Mouse (Mus musculus) ES-Bruce4 (cell line): Measurements from ENCODE around the gene Kcnj9. TPM values are rescaled to one million over a fixed set of nuclear protein-coding genes. Genes with fewer than 3 reads are reported as not detected.

Source experiments
- H3K27ac ChIP-seq: 2 replicates; pipeline ENCODE4 v1.5.1; 2012; ENCODE audit warnings: low read length, inconsistent platforms; ENCODE audit not compliant: insufficient read depth
- H3K27me3 ChIP-seq: 2 replicates; pipeline ENCODE4 v1.6.1; 2012; ENCODE audit warnings: mild to moderate bottlenecking, low read length, inconsistent platforms; ENCODE audit not compliant: control insufficient read depth, poor library complexity, insufficient read depth, severe bottlenecking
- H3K36me3 ChIP-seq: 2 replicates; pipeline ENCODE4 v1.6.1; 2012; ENCODE audit warnings: inconsistent platforms, mild to moderate bottlenecking, low read length, moderate library complexity; ENCODE audit not compliant: control insufficient read depth, poor library complexity, insufficient read depth, severe bottlenecking
- H3K4me1 ChIP-seq: one replicate; pipeline ENCODE4 v1.8.1; 2011; ENCODE audit warnings: low read length; ENCODE audit not compliant: control insufficient read depth, insufficient read depth
- H3K4me3 ChIP-seq: 2 replicates; pipeline ENCODE4 v1.5.1; 2011; ENCODE audit warnings: low read depth, mild to moderate bottlenecking, low read length
- H3K9ac ChIP-seq: 2 replicates; pipeline ENCODE4 v1.6.1; 2012; ENCODE audit warnings: low read depth, mild to moderate bottlenecking, inconsistent platforms; ENCODE audit not compliant: poor library complexity, severe bottlenecking
- H3K9me3 ChIP-seq: replicated peaks from 2 replicates; pipeline ENCODE4 v1.6.1; 2012; ENCODE audit warnings: mild to moderate bottlenecking, low read length, inconsistent platforms; ENCODE audit not compliant: control insufficient read depth, poor library complexity, insufficient read depth, severe bottlenecking
- CTCF ChIP-seq: IDR thresholded peaks from one replicate; pipeline ENCODE4 v1.8.1; 2011; ENCODE audit warnings: low read depth, low read length
- EP300 ChIP-seq: IDR thresholded peaks from 2 replicates; pipeline ENCODE4 v1.6.1; 2011; ENCODE audit warnings: low read depth, low read length; ENCODE audit not compliant: insufficient read depth
- POLR2A ChIP-seq: IDR thresholded peaks from one replicate; pipeline ENCODE4 v1.8.1; 2011; ENCODE audit warnings: low read length; ENCODE audit not compliant: insufficient read depth
- polyA plus RNA-seq: library from polyadenylated mRNA; stranded (reverse); fragments of >200 nt; gene quantifications from 2 replicates; pipeline ENCODE4 v1.2.4, GENCODE M21; 2011; ENCODE audit warnings: low read depth; ENCODE audit not compliant: missing spikeins, insufficient read depth, insufficient read length

The Kcnj9 gene
- polyA plus RNA-seq, 1 experiment, result not detected

DNA sequence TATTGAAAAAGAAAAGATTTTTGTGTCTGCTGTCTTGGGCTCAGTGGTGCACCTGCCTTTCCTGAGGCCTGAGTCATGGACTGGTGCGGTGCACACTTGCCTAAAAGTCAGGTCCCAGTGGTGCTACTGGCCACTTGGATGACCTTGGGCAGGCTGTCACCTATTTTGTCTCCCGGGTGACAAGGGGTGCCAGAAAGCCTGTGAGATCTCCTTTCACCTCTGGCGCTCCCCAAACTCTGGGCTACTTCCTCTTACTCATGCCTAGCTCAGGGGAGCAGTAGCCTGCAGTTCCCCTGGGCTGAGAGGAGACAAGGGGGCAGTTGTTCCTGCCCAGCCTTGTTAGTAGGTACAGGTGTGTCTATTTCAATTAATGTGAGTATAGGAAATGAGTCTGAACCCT, 26.8 kb downstream of the Kcnj9 start:
- Histone ChIP-seq H3K27ac (no peak overlapping the region), H3K4me3 (no peak overlapping the region), H3K27me3 (no peaks in the 10 kb centered on the region), H3K9me3 (no peaks in the 10 kb centered on the region), H3K36me3 (no peaks in the 10 kb centered on the region), H3K9ac (no peak overlapping the region), H3K4me1 (peaks cover 14% of the 10 kb centered on the region)
- TF ChIP-seq EP300 (no peak), CTCF (no peak), POLR2A (no peak)

DNA sequence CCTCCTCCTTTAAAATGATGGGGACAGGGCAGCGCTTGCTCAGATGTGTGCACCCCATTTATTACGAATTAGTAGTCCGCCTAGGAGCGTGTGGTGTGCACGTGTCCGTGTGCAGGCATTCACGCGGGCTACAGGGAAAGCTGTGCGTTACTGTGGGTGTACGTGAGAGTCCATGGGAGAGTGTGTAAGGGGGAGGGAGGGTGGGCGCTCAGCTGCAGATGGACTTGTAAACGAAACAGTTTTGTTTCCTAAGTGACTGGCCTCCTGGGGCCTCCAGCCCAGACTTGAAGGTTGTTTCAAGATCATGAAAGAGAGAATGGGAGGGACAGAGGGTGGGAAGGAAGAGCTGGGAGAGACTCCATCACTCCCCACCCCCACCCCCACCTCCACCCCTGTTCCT, 27.9 kb downstream of the Kcnj9 start:
- H3K4me3 ChIP-seq, result no peak overlapping the region
- H3K36me3 ChIP-seq, result no peaks in the 10 kb centered on the region
- no peaks in the 10 kb centered on the region for H3K27me3 ChIP-seq
- no peak for TF ChIP-seq POLR2A
- no peak for TF ChIP-seq CTCF
- TF ChIP-seq EP300, result no peak
- no peak overlapping the region for H3K27ac ChIP-seq
- H3K4me1 ChIP-seq, result peaks cover 14% of the 10 kb centered on the region
- H3K9me3 ChIP-seq, result no peaks in the 10 kb centered on the region
- H3K9ac ChIP-seq, result no peak overlapping the region

GRCm38 (mm10) chr1:172300247-172300646, 28.9 kb downstream of the Kcnj9 start:
- no peaks in the 10 kb centered on the region for H3K36me3 ChIP-seq
- H3K27ac ChIP-seq, result no peak overlapping the region
- no peaks in the 10 kb centered on the region for H3K27me3 ChIP-seq

GRCm38 (mm10) chr1:172299528-172299927, 29.6 kb downstream of the Kcnj9 start:
- TF ChIP-seq CTCF (no peak), POLR2A (no peak), EP300 (no peak)
- Histone ChIP-seq H3K9me3 (no peaks in the 10 kb centered on the region), H3K27ac (no peak overlapping the region), H3K9ac (no peak overlapping the region), H3K4me1 (peaks cover 15% of the 10 kb centered on the region), H3K4me3 (no peak overlapping the region), H3K36me3 (no peaks in the 10 kb centered on the region), H3K27me3 (no peaks in the 10 kb centered on the region)

More at GRCm38 (mm10) chr1:172300247-172300646, 28.9 kb downstream of the Kcnj9 start:
- H3K4me3 ChIP-seq, result no peak overlapping the region
- H3K9me3 ChIP-seq, result no peaks in the 10 kb centered on the region
- H3K9ac ChIP-seq, result no peak overlapping the region
- H3K4me1 ChIP-seq, result peaks cover 16% of the 10 kb centered on the region
- no peak for TF ChIP-seq POLR2A
- TF ChIP-seq EP300, result no peak
- TF ChIP-seq CTCF, result no peak

DNA sequence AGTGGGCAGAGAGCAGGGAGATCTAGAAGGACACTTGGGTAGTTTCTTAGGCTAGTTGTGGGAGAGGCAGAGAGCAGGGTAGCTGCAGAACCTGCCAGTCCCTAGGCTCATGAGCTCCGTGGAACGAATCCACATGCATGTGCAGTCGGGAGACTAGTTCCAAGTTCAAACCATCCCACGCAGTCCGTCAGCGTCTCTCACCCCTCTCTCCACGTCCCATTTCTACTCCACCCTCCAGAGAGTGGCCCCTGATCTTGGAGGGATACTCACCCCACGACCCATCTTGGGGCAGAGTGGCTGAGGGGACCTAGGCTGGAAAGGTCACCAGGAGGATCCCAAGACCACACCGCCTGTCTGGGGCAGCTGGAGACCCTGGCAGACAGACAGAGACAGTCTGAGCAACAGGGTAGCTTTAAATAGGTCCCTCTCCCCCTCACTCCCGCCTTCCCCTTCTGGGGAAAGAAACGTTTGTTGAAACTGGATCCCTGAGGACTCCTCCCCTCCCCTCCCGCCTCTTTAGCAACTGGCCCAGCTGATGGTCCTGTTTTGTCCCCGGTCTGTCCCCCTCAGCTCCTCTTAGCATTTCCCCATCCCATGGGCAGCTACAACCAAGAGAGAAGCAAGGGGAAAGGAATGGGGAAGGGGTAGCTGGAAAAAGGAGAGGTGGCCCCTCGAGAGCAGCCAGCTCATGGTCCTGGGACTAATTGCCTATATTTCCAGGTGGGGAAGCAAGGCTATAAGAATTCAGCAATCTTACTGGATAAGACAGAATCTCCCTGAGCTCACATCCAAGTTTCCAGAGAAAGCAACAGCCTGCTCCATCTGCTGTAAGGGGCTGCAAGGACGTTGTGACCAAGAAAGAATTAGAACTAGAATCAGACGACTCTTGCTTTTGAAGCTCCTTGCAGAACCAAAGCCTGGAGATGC, 31.2 kb downstream of the Kcnj9 start, which contains the start of gene Atp1a2:
TSS of gene Atp1a2 (minus strand) at position 454 of the 927 bp plus-strand sequence.
- no peak for TF ChIP-seq POLR2A
- TF ChIP-seq CTCF, result no peak
- no peak for TF ChIP-seq EP300
- Histone ChIP-seq H3K9me3 (no peaks in the 10 kb centered on the region), H3K9ac (no peak within 1 kb of the TSS), H3K4me1 (peaks cover 12% of the 10 kb centered on the region), H3K36me3 (no peaks in the 10 kb centered on the region), H3K4me3 (no peak within 1 kb of the TSS), H3K27ac (no peak within 1 kb of the TSS), H3K27me3 (no peaks in the 10 kb centered on the region)

DNA sequence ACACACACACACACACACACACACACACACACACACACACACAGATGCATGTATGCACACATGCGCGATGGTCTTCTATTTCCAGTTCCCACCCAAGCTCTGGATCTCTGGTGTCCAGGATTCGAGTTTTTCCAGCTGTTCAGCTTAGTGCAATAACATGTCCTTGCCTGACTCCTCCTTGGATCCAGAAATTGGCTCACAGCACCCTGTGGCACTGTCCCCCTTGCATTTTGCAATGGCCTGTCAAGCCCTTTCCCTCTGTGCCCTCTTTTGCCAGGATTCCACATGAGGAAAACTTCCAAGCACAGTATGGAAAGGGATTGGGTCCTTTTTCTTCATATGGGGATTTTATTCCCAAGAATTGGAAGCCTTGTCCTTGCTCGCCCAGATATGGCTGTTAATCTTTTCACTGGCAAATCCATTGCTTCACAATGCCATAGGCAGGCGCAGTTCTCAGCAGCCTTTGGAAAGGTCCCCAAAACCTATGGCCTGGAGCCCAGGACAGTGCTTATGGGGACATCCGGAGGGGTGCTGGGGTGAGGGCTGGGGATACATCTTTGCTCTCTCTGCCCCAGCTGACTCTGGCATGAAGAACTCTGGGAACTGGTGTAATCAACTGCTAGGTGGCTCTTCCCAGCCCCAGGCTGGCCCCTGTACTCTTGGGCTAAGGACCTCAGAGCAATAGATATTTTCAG, 32.2 kb downstream of the Kcnj9 start:
- no peak overlapping the region for H3K9ac ChIP-seq
- TF ChIP-seq POLR2A, result no peak
- TF ChIP-seq CTCF, result no peak
- TF ChIP-seq EP300, result no peak
- no peaks in the 10 kb centered on the region for H3K36me3 ChIP-seq
- H3K27ac ChIP-seq, result no peak overlapping the region
- no peaks in the 10 kb centered on the region for H3K9me3 ChIP-seq
- H3K4me1 ChIP-seq, result peaks cover 8% of the 10 kb centered on the region
- H3K27me3 ChIP-seq, result no peaks in the 10 kb centered on the region
- H3K4me3 ChIP-seq, result no peak overlapping the region
